Mouse (Mus musculus): Measurements from ENCODE around the gene Atp6v0a4.
A peak's percentile ranks its signal among the peaks of the same experiment; 100 is the strongest.

The Atp6v0a4 gene

DNA sequence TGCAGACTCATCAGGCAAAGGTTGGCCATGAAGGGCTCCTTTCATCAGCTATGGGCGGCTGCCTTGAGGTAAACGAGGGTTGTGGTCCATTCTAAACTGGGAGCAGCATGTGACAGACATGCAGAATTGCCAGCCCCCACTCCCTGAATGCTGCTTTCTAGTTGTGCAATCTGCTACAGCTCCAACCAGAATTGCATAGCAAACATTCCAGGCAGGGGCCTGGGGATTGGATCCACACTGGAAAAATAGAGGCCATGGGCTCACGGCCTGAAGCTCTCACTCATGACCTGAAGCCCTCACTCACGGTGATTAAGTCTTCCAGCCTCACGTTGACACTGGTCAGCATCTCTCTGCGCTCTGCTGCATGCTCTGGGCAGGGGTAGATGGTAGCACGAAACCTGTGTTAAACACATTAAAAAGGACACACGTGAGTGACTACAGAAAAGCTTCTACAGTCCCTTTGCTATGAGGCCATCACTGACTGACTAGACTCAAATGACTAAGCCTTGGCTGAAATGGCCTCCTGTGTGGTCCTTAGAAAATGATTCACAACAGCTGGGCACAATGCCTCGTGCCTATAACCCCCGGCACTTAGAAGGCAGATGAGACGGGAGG, 42.6 kb downstream of the Atp6v0a4 start:
- no peak for DNase-seq (ENCODE audit: extremely low read depth, low read depth, low spot score)

DNA sequence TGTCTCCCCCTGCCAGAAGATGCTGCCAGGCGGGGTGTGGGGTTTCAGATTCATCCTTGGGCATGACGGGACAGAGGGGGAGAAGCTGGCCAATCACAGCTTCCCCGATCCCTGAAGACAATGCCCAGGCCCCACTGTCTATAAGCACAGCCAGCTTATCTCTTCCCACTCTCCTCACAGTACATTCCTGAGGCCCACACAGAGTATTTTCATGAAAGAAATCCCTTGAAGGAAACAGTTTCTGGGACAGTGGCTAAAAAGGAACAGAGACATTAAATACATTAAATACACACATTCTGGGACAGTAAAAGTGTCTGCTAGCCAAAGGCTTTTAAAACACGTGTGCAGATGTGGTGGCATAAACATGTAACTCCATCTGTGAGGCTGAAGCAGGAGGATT, 44.0 kb downstream of the Atp6v0a4 start:
- DNase-seq (ENCODE audit: extremely low read depth, low read depth, low spot score) = no peak

DNA sequence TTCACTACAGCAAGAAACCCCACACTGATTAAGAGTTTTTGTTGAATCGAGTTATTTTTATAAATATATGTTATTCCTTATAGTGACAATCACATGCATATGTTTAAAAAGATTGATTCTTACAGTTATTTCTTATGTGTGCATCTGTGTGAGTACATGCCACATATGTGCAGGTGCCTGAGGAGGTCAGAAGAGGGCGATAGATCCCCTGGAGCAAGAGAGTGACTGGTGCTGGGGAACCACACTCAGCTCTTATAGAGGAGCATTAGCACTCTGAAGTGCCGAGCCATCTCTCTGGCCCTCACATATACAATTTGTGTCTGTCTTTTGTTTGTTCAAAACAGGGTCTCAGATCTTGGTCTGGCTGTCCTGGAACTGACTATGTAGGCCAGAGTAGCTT, 50.8 kb downstream of the Atp6v0a4 start:
- no peak for DNase-seq (ENCODE audit: extremely low read depth, low read depth, low spot score)

DNA sequence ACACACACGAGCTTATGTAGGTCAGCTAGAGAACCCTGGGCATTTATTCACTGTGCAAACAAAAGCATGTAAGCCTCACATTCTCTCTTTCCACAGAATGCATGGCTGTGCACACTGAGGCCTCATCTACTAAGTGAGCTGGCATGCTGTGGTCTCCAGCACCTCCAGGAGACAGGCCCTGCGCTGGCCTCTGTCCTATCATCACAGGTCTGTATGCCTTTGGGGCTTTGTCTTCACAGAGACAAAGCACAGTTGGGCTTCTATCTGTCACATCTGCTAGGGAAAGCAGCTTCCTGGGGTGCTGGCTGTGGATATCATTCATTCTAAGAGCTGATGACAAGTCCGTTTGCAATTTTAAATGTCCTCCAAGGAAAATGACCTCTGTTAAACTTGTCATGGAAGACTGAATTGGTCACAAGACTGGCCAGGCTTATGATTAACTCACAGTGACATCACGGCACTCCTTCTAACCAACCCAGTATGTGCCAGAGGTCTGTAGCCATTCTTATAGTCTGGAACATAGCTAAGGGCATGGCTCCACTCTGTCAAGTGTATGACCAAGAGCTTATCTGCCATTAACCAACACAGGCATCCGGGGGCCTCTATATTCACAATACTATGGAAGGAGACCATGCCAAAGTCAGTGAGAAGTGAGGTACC, 52.1 kb downstream of the Atp6v0a4 start:
- DNase-seq (ENCODE audit: extremely low read depth, low read depth, low spot score) = no peak

DNA sequence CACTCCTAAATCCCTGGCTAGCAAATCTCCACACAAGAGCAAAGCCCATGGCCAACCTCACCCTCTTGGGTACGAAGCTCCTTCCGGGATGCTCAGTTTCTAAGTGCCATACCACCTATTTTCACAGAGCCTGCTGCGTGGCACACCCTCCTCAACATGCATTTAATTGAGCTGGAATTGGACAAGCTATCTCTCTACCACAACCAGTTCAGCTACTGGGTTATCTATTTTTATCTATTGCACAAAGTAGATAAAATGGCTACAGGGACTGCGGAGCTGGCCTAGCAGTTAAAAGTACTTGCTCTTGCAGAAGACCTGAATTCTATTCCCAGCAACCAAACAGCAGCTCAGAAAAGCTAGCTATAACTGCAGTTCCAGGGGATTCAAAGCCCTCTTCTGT, 53.1 kb downstream of the Atp6v0a4 start:
- DNase-seq (ENCODE audit: extremely low read depth, low read depth, low spot score) = no peak

DNA sequence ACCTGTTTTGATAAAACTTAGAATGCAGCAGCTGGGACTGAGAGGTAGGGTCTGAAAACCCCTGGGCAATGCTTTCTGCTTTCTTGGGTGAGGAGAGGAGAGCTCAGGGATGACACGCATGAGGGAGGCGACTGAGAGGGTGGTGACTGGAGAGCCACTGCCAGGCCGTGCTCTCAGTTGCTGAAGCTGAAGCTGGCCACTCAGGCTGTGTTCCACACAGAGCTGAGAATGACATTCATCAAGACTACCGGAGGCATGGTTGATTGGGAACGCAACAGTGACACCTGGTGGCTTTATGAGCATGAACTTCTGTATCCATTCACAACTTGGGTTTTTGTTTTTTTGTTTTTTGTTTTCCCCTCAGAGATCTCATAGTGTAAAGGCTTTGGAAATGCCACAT, 58.2 kb downstream of the Atp6v0a4 start:
- DNase-seq (ENCODE audit: extremely low read depth, low read depth, low spot score) = no peak

DNA sequence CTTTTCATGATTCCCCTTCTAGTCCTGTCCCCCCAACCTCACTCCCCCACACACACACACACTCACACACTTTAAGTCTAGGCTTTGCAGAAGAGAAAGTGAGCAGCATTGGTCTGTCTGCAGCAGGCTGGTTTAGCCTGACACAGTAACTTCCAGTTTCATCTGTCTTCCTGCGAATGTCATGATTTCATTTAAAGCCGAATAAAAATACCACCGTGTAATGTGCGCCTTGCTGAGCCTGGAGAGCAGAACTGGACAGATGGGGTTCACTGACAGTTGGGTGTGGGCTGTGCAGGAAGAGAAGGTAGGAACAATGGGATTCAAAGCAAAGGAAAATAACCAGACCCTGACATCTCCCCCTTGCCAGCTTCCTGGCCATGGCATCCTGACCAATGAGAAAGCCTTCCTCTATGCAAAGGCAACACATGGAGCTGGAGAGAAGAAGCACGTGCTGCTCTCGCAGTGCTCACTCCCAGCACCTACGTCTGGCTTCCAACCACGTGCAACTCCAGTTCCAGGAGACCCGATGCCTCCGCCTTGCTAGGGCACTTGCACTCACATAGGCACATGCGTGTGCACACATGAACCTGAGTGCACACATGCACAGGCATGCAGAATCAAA, 58.8 kb downstream of the Atp6v0a4 start:
- DNase-seq (ENCODE audit: extremely low read depth, low read depth, low spot score) = no peak

DNA sequence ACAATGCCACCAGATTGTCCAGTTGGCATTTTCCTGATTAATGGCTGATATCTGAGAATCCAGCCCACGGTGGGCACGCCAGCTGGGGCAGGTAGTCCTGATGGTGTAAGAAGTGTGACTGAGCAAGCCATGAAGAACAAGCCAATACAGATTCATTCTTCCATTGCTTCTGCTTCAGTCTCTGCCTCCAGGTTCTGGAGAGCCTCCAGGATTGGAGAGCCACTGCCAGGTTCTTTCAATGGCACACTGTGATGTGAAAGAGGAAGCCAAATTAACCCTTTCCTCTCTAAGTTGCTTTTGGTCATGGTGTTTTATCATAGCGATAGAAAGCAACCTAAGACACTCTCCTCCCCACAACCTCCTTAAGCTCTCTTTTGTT, 59.3 kb downstream of the Atp6v0a4 start:
- no peak for DNase-seq (ENCODE audit: extremely low read depth, low read depth, low spot score)

DNA sequence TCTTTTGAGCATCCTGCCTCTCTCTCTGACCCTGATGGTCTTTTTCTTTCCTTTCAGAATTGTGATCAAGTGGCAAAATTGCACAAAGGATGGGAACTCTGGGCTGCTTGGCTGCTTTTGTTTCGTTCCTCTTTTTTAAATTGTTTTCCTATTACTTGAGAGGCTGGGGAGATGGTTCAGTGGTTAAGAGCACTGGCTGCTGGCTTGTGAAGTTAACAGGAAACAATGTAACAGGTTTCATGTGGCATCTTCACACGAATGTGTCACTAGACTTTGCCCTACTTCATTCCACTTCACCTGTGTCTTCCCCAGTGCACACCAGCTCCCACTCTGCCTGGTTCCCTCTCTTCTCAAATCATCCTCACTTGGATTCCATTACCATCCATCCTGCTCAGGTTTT, 59.8 kb downstream of the Atp6v0a4 start:
- no peak for DNase-seq (ENCODE audit: extremely low read depth, low read depth, low spot score)

DNA sequence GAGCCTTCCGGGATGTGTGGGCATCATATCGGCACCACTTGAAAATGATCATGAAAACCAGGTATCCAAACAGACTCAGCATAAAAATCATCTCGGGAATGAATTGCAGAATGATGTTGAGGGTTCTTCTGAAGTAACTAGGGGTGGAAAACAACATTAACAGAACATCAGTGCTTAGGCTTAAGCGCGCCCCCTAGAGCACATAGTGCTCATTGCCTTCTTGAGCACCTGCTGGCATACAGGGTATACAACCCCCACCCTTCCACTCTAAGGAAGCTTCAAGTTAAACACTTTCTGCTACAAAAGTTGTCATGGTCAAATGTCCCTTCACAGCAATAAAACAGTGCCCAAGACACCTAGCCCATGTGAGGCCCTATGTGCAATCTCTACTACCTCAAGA, 65.6 kb downstream of the Atp6v0a4 start:
- DNase-seq (ENCODE audit: extremely low read depth, low read depth, low spot score) = no peak

DNA sequence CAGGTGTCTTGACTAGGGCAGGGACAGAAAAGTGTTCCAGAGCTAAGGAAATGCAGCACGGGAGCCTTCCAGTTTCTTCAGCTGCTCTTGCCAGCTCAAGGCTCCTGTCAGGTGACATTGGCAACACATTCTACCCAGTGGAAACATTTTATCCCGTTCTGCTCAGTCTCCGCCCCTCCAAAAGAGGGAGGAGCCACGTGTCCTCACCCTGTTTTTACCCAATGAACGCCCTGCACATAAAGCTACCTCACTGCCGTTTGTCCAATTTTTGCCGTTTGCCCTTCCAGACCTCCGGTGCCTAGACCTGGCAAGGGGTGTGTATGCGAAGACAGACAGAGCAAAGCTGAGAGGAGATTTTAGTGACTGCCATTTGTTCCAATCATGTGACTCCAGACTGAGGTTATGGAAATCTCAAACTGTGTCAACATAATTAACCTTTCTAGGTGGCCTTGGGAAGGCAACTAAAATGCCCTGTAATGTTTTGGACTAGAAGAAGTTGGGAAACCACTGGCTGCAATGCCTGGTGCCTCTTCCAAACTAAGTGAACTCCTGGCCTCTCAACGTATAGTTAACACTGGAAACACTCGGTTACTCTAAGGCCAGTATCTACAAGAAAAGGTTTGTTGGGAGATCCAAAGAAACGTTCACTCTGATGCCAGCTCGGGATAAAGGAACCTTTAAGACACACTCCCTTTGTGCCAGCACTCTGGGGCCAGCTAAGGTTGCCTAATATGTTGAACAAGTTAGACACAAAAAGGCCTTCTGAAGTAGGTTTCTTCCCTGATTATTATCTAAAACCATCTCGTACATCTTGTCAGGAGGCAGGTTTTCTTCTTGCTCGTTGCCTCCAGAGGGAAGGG, 68.7 kb downstream of the Atp6v0a4 start:
- DNase-seq (ENCODE audit: extremely low read depth, low read depth, low spot score) = peak; percentile 94

DNA sequence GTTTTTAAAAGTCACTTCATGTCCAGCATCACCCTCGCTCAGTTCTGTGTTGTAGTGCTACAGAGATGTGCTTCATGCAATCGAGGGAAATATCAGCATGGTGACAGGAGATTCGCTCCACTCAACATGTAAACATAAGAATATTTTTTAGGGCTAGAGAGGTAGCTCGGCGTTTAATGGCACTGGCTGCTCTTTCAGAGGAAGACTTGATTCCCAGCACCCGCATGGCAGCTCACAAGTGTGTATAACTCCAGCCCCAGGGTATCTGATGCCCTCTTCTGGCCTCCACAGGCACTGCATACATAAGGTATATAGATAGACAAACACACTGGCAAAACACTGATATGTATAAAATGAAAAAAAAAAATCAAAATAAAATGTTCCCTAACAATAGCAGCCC, 74.8 kb downstream of the Atp6v0a4 start:
- DNase-seq (ENCODE audit: extremely low read depth, low read depth, low spot score) = no peak

DNA sequence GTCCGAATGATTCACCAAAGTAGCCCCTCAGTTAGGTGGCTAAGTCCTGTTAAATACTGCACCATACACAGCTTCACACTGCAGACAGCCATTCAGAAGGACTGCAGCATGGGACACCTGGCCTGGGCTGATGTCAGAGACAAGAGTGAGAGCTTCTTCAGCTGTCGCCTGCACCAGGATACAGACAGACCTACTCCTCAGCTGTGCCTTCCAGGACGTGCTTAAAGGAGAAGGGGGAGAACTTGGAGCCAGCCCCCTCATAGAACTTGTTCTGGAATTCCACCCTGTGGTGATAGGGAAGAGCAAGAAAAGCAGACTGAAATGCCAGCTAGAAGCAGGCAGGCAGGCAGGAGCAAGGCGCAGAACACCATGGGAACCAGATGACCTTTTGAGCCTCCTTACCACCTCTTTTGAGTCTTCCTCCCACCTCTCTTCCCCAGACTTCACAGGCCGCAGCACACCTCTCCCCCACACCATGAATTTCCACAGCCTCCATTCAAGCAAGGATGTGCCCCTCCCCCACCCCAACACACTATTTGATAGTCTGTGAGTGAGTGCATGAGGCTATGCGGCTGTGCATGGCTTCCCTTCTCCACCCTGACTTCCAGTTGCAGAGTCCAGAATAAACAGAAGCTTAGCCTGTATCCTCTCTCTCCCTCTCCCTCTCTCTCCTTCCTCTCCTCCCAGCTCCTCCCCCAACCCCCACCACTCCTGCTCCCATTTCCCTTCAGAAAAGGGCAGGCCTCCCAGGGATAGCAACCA, 75.4 kb downstream of the Atp6v0a4 start:
- DNase-seq (ENCODE audit: extremely low read depth, low read depth, low spot score) = no peak

DNA sequence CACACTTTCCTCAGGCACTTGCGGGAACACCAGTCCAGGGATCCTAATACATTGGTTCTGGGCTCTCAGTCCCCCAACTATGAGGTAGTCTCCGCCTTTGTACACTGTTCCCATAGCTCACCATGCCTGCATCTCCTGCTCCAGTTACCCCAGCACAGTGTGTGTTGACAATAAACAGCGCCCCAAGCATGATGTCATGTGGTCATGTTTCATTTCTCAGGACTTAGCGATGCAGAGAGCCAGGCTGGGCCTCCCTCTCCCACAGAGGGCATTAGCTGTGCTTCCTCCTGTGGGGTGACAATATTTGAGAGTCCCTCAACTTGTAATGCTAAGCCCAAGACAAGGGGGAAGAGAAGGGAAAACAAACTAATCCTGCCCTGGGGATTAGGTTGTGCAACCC, 76.4 kb downstream of the Atp6v0a4 start:
- DNase-seq (ENCODE audit: extremely low read depth, low read depth, low spot score) = no peak

DNA sequence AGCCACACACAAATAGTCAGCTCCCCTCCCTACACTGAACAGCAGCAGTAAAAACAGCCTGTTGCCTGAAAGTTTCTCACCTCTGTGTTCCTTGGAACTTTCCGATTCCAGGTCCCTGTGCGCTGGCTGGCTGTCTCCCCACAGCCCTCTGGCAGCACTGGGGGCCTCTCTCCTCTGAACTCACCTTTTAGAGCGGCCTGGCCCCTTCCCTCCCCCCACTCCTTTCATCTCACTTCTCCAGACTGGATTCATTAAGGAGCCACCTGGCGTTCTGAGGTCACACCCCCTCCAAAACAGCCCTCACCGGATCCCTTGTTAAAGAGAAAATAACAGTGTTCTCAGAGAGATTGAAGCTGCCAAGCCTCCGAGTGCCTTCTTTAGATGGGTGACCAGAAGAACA, 77.5 kb downstream of the Atp6v0a4 start, which contains the start of gene Svopl:
TSS of gene Svopl (minus strand) at position 159 of the 400 bp plus-strand sequence.
- DNase-seq (ENCODE audit: extremely low read depth, low read depth, low spot score) = no peak

DNA sequence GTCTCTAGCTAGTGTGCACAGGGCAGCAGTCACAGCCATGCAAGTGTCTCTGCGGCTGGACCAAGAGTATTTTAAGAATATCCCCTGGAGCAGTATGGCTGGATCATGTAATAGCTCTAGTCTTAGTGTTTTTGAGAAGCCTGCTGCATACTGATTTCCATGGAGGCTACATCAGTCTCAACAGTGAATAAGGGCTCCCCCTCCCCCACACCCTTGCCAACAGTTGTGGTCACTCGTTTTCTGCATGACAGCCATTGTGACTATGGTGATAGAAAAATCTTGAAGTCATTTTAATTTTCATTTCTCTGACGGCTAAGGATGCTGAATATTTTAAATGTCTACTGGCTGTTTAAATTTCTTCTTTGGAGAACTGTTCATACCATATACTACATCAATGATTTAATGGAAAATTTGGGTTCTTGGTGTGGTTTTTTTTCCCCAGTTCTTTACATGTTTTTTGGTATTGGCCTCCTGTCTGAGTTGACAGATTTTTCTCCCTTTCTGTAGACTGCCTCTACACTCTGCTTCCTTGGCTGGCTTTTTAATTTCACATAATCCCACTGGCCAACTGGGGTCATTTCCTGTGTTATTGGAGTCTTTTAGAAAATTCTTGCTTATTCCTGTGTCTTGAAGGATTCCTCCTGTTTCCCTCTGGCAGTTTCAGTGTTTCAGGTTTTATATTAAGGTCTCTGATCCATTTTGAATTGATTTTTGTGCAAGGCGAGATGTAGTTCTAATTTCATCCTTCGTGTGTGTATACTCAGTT, 91.4 kb downstream of the Atp6v0a4 start:
- DNase-seq (ENCODE audit: extremely low read depth, low read depth, low spot score) = no peak

DNA sequence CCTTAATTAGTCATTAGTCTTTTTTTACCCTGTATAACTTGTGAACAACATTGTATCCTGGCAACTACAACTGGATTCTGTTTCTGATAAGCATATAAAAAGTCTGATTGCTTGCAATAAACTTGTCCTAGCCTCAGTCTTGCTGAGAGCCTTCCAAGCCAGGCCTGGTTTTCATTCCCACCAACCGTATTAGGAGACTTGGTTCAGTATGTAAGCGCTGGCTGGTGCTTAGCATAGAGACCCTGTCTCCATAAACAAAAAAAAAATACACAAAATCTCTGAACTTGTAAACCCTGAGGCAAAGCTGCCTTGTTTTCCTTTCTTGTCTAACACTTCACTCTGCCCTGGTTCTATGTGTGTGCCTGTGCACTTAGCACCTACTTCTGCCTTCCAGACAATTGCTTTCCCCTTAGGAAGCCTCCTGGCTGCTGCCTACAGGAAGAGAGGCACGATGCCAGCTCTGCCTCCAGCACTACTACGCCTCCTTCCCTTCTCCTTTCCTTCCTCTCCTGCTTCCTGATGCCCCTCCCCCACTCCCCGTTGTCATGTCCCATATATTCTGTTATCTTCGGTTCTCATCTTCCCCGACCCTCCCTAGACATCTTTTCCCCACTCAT, 92.4 kb downstream of the Atp6v0a4 start:
- DNase-seq (ENCODE audit: extremely low read depth, low read depth, low spot score) = no peak

DNA sequence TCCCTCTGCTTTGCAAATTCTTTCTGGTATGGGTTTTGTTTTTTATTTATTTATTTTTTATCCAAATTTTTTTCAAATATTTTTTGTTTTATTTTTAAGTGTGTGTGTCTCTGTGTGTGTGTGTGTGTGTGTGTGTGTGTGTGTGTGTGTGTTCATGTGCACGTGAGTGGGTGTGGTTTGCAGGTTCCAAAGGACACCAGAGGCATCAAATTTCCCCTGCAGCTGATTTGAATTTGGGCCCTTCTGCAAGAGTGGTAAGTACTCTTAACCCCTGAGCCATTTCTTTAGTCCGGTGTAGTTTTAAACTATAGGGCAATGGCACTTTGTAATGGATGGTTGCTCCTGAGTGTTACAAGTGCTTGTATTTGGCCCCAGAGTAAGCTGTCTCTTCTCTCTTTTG, 96.2 kb downstream of the Atp6v0a4 start:
- DNase-seq (ENCODE audit: extremely low read depth, low read depth, low spot score) = no peak

DNA sequence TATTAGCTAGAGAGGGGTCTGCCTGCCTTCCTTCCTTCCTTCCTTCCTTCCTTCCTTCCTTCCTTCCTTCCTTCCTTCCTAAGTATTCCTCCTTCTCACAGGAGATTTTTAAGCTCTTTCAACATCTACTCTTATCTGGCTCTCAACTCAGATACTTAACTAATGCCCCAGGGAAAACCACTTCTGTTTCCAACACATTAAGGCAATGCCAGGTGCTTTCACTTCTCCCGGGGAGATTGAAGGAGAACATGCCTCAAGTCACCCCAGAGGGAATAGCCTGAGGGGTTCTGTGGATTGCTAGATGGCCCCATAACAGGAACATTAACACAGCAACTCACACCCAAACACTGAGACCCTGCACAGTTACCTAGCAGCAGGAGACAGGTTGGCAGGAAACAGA, 96.6 kb downstream of the Atp6v0a4 start:
- DNase-seq (ENCODE audit: extremely low read depth, low read depth, low spot score) = no peak

DNA sequence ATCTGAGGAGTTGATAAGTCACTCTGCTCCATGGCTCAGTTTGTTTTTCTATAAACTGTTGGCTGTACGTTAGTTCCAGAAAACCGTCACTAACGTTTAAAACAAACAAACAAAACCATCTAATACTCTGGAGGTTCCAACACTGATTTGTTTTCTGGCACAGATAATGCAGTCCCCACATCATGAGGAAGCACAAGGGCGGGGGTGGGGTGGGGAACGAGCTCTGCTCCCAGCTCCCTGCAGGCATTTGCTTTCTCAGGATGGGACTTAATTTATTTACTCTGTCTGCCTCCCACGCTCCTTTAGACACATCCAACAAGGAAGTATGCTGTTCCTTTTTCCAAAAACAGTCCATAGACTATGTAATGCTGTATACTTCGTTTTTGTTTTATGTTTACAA, 101.1 kb downstream of the Atp6v0a4 start:
- DNase-seq (ENCODE audit: extremely low read depth, low read depth, low spot score) = no peak
